Mouse (Mus musculus): ENCODE measurements around the gene Rubcn. TPM values are rescaled to one million over a fixed set of nuclear protein-coding genes. Genes with fewer than 3 reads are reported as not detected.
A peak's percentile ranks its signal among the peaks of the same experiment; 100 is the strongest.
"Not testable (repeated sequence)": the region's sequence is repeated elsewhere in the genome, so short reads cannot be mapped to it uniquely, and the experiment has no call there.

Gene Rubcn
- polyA plus RNA-seq, 1 experiment from 2014 or later: 41.3 TPM

- no peak overlapping the region for H3K4me3 ChIP-seq (ENCODE audit: low read depth, low read length)
- no peak overlapping the region for H3K4me2 ChIP-seq (ENCODE audit: low read length)
- H3K36me3 ChIP-seq (ENCODE audit: control insufficient read depth, insufficient read depth, low read length): no peaks in the 10 kb centered on the region
- no peaks in the 10 kb centered on the region for H3K27me3 ChIP-seq (ENCODE audit: control insufficient read depth, insufficient read depth, low read depth, low read length)
- H3K9me3 ChIP-seq (replicated peaks; ENCODE audit: control insufficient read depth, low read length, poor library complexity, severe bottlenecking): no peaks in the 10 kb centered on the region
- H3K4me1 ChIP-seq (ENCODE audit: control insufficient read depth, insufficient read depth, low read length): peaks cover 28% of the 10 kb centered on the region
- 93% methylated on average over 3 of the region's 3 CpGs for WGBS
- no peak overlapping the region for H3K27ac ChIP-seq (ENCODE audit: low read length)
- no peak for ATAC-seq
- H3K9ac ChIP-seq (ENCODE audit: low read depth, low read length): no peak overlapping the region
Observed at GRCm38 (mm10) chr16:32875847-32876246, 1.7 kb downstream of the Rubcn start.

GRCm38 (mm10) chr16:32875281-32875680, 2.3 kb downstream of the Rubcn start:
- H3K27ac ChIP-seq (ENCODE audit: low read length); H3K4me2 ChIP-seq (ENCODE audit: low read length): not testable (repeated sequence)
- 58% methylated on average over 1 of the region's 1 CpGs for WGBS

GRCm38 (mm10) chr16:32873366-32873765, 4.2 kb downstream of the Rubcn start:
- H3K27me3 ChIP-seq (ENCODE audit: control insufficient read depth, insufficient read depth, low read depth, low read length): no peaks in the 10 kb centered on the region
- 57% methylated on average over 3 of the region's 3 CpGs for WGBS
- H3K4me3 ChIP-seq (ENCODE audit: low read depth, low read length): no peak overlapping the region
- H3K4me2 ChIP-seq (ENCODE audit: low read length): no peak overlapping the region
- H3K36me3 ChIP-seq (ENCODE audit: control insufficient read depth, insufficient read depth, low read length): no peaks in the 10 kb centered on the region
- H3K9me3 ChIP-seq (replicated peaks; ENCODE audit: control insufficient read depth, low read length, poor library complexity, severe bottlenecking): no peaks in the 10 kb centered on the region
- no peak overlapping the region for H3K27ac ChIP-seq (ENCODE audit: low read length)
- ATAC-seq: no peak
- H3K4me1 ChIP-seq (ENCODE audit: control insufficient read depth, insufficient read depth, low read length): peaks cover 11% of the 10 kb centered on the region
- H3K9ac ChIP-seq (ENCODE audit: low read depth, low read length): no peak overlapping the region

More at GRCm38 (mm10) chr16:32875281-32875680, 2.3 kb downstream of the Rubcn start:
- not testable (repeated sequence) for H3K27me3 ChIP-seq (ENCODE audit: control insufficient read depth, insufficient read depth, low read depth, low read length); H3K9ac ChIP-seq (ENCODE audit: low read depth, low read length); H3K9me3 ChIP-seq (replicated peaks; ENCODE audit: control insufficient read depth, low read length, poor library complexity, severe bottlenecking); H3K36me3 ChIP-seq (ENCODE audit: control insufficient read depth, insufficient read depth, low read length); ATAC-seq; H3K4me3 ChIP-seq (ENCODE audit: low read depth, low read length)
- H3K4me1 ChIP-seq (ENCODE audit: control insufficient read depth, insufficient read depth, low read length): peaks cover 23% of the 10 kb centered on the region

GRCm38 (mm10) chr16:32870231-32870630, 7.3 kb downstream of the Rubcn start:
- Histone ChIP-seq H3K27ac (ENCODE audit: low read length) (no peak overlapping the region), H3K9ac (ENCODE audit: low read depth, low read length) (no peak overlapping the region), H3K9me3 (replicated peaks; ENCODE audit: control insufficient read depth, low read length, poor library complexity, severe bottlenecking) (no peaks in the 10 kb centered on the region), H3K4me2 (ENCODE audit: low read length) (no peak overlapping the region), H3K4me3 (ENCODE audit: low read depth, low read length) (no peak overlapping the region), H3K4me1 (ENCODE audit: control insufficient read depth, insufficient read depth, low read length) (peaks cover 18% of the 10 kb centered on the region), H3K36me3 (ENCODE audit: control insufficient read depth, insufficient read depth, low read length) (no peaks in the 10 kb centered on the region), H3K27me3 (ENCODE audit: control insufficient read depth, insufficient read depth, low read depth, low read length) (no peaks in the 10 kb centered on the region)
- WGBS: 64% methylated on average over 5 of the region's 5 CpGs
- no peak for ATAC-seq

GRCm38 (mm10) chr16:32867919-32868552, 9.5 kb downstream of the Rubcn start:
- peak overlapping the region; percentile 92 for H3K4me3 ChIP-seq (ENCODE audit: low read depth, low read length)
- under 1% methylated on average over 35 of the region's 35 CpGs for WGBS
- H3K9me3 ChIP-seq (replicated peaks; ENCODE audit: control insufficient read depth, low read length, poor library complexity, severe bottlenecking): no peaks in the 10 kb centered on the region
- H3K36me3 ChIP-seq (ENCODE audit: control insufficient read depth, insufficient read depth, low read length): no peaks in the 10 kb centered on the region; the same call in 1 of the 2 replicates
- peaks cover 18% of the 10 kb centered on the region for H3K4me1 ChIP-seq (ENCODE audit: control insufficient read depth, insufficient read depth, low read length)
- H3K27me3 ChIP-seq (ENCODE audit: control insufficient read depth, insufficient read depth, low read depth, low read length): no peaks in the 10 kb centered on the region
- peak; percentile 100 for ATAC-seq
- H3K27ac ChIP-seq (ENCODE audit: low read length): peak overlapping the region; percentile 95
- H3K4me2 ChIP-seq (ENCODE audit: low read length): peak overlapping the region; percentile 76
- peak overlapping the region; percentile 90 for H3K9ac ChIP-seq (ENCODE audit: low read depth, low read length)

- Histone ChIP-seq H3K4me1 (ENCODE audit: control insufficient read depth, insufficient read depth, low read length) (peaks cover 18% of the 10 kb centered on the region), H3K9me3 (replicated peaks; ENCODE audit: control insufficient read depth, low read length, poor library complexity, severe bottlenecking) (no peaks in the 10 kb centered on the region), H3K4me3 (ENCODE audit: low read depth, low read length) (no peak overlapping the region), H3K9ac (ENCODE audit: low read depth, low read length) (no peak overlapping the region), H3K27me3 (ENCODE audit: control insufficient read depth, insufficient read depth, low read depth, low read length) (no peaks in the 10 kb centered on the region), H3K27ac (ENCODE audit: low read length) (no peak overlapping the region), H3K36me3 (ENCODE audit: control insufficient read depth, insufficient read depth, low read length) (no peaks in the 10 kb centered on the region; the same call in 1 of the 2 replicates), H3K4me2 (ENCODE audit: low read length) (peak overlapping the region; percentile 76)
- ATAC-seq: no peak
- WGBS: 86% methylated on average over 5 of the region's 5 CpGs
Observed at GRCm38 (mm10) chr16:32866713-32867112, 10.9 kb downstream of the Rubcn start.

GRCm38 (mm10) chr16:32865401-32865800, 12.2 kb downstream of the Rubcn start:
- H3K36me3 ChIP-seq (ENCODE audit: control insufficient read depth, insufficient read depth, low read length): peaks cover 2% of the 10 kb centered on the region
- no peak overlapping the region for H3K4me2 ChIP-seq (ENCODE audit: low read length)
- H3K9me3 ChIP-seq (replicated peaks; ENCODE audit: control insufficient read depth, low read length, poor library complexity, severe bottlenecking): no peaks in the 10 kb centered on the region
- H3K9ac ChIP-seq (ENCODE audit: low read depth, low read length): no peak overlapping the region
- no peak overlapping the region for H3K27ac ChIP-seq (ENCODE audit: low read length)
- ATAC-seq: no peak
- peaks cover 18% of the 10 kb centered on the region for H3K4me1 ChIP-seq (ENCODE audit: control insufficient read depth, insufficient read depth, low read length)
- no peaks in the 10 kb centered on the region for H3K27me3 ChIP-seq (ENCODE audit: control insufficient read depth, insufficient read depth, low read depth, low read length)
- WGBS: 63% methylated on average over 4 of the region's 4 CpGs
- no peak overlapping the region for H3K4me3 ChIP-seq (ENCODE audit: low read depth, low read length)

- H3K9ac ChIP-seq (ENCODE audit: low read depth, low read length): no peak overlapping the region
- ATAC-seq: no peak
- H3K36me3 ChIP-seq (ENCODE audit: control insufficient read depth, insufficient read depth, low read length): peaks cover 2% of the 10 kb centered on the region
- H3K27ac ChIP-seq (ENCODE audit: low read length): no peak overlapping the region
- no peak overlapping the region for H3K4me3 ChIP-seq (ENCODE audit: low read depth, low read length)
- 94% methylated on average over 3 of the region's 3 CpGs for WGBS
- no peaks in the 10 kb centered on the region for H3K27me3 ChIP-seq (ENCODE audit: control insufficient read depth, insufficient read depth, low read depth, low read length)
- peaks cover 6% of the 10 kb centered on the region for H3K4me1 ChIP-seq (ENCODE audit: control insufficient read depth, insufficient read depth, low read length)
- no peaks in the 10 kb centered on the region for H3K9me3 ChIP-seq (replicated peaks; ENCODE audit: control insufficient read depth, low read length, poor library complexity, severe bottlenecking)
- H3K4me2 ChIP-seq (ENCODE audit: low read length): no peak overlapping the region
Observed at GRCm38 (mm10) chr16:32861813-32862385, 15.7 kb downstream of the Rubcn start.

- Histone ChIP-seq H3K9ac (ENCODE audit: low read depth, low read length) (no peak overlapping the region), H3K9me3 (replicated peaks; ENCODE audit: control insufficient read depth, low read length, poor library complexity, severe bottlenecking) (no peaks in the 10 kb centered on the region), H3K4me2 (ENCODE audit: low read length) (no peak overlapping the region), H3K27ac (ENCODE audit: low read length) (no peak overlapping the region), H3K27me3 (ENCODE audit: control insufficient read depth, insufficient read depth, low read depth, low read length) (no peaks in the 10 kb centered on the region), H3K36me3 (ENCODE audit: control insufficient read depth, insufficient read depth, low read length) (peaks cover 2% of the 10 kb centered on the region), H3K4me3 (ENCODE audit: low read depth, low read length) (no peak overlapping the region), H3K4me1 (ENCODE audit: control insufficient read depth, insufficient read depth, low read length) (no peaks in the 10 kb centered on the region)
- no peak for ATAC-seq
- 77% methylated on average over 12 of the region's 12 CpGs for WGBS
Observed at GRCm38 (mm10) chr16:32858771-32859636, 18.6 kb downstream of the Rubcn start.
